Mouse (Mus musculus) ES-Bruce4 (cell line): ENCODE data around the gene Fdx1l.

Source experiments
- CTCF ChIP-seq: IDR thresholded peaks from one replicate; pipeline ENCODE4 v1.8.1; 2011; ENCODE audit warnings: low read depth, low read length
- EP300 ChIP-seq: IDR thresholded peaks from 2 replicates; pipeline ENCODE4 v1.6.1; 2011; ENCODE audit warnings: low read depth, low read length; ENCODE audit not compliant: insufficient read depth
- POLR2A ChIP-seq: IDR thresholded peaks from one replicate; pipeline ENCODE4 v1.8.1; 2011; ENCODE audit warnings: low read length; ENCODE audit not compliant: insufficient read depth

DNA sequence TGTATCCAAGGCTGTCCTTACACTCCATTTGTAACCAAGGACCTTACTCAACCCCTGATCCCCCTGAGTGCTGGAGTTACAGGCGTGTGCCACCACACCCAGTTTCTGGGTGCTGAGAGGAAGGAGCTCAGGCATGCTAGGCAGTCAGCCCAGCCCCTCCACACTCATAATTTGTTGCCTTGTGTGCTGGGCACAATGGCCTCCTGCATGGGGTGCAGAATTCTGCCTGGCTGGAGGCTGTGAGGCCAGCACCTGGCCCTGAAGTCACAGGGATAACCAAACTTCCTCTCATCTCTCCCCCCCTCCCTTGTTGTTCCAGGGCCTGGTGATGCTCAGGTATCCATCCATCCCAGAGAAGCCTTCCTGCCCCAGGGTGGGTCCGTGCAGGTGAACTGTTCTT is 54.8 kb downstream of the Fdx1l start:
- TF ChIP-seq CTCF (no peak), EP300 (no peak), POLR2A (no peak)
